ENCODE assay signal across 17 mouse cellular contexts in the genomic region with DNA sequence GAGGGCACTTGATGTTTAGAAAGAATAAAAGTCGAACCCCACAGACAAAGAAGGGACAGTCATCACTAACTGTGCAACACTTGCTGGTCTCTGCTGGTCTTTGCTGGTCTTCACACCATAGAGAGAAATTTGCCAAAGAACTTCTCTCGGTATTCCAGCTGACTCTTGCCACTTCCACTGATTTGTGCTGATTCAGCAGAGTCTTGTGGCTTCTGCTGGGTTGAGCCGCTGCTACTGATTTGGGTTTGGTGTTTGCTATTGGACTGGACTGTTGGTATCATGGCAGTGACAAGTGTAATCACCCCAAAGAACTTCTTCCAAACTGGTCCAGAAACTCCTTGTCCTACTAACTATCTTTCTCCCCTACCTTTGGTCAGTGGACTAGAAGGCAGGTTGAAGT.
"Had no signal": no experiment of that assay in that cellular context is flagged by ENCODE, and none has a peak within 500 bp of the region (broad histone marks: within the 10 kb centered on the region; RNA-seq: fewer than 3 reads in every experiment).

No protein-coding gene starts in this region.

- H3K4me3 ChIP-seq: neural tube, embryonic 12.5 days; neural tube, embryonic 13.5 days; neural tube, embryonic 15.5 days; stomach, embryonic 15.5 days had no signal

- H3K27ac ChIP-seq: neural tube, embryonic 12.5 days; neural tube, embryonic 13.5 days; neural tube, embryonic 15.5 days; stomach, embryonic 15.5 days; stomach, postnatal 0 days had no signal

- H3K9me3 ChIP-seq: neural tube, embryonic 12.5 days; neural tube, embryonic 13.5 days; neural tube, embryonic 15.5 days; stomach, embryonic 15.5 days had no signal

- H3K4me1 ChIP-seq: neural tube, embryonic 12.5 days; neural tube, embryonic 13.5 days; neural tube, embryonic 15.5 days; stomach, embryonic 15.5 days had no signal

- H3K36me3 ChIP-seq: neural tube, embryonic 12.5 days; neural tube, embryonic 13.5 days; neural tube, embryonic 15.5 days; stomach, embryonic 15.5 days had no signal

- H3K4me2 ChIP-seq: neural tube, embryonic 12.5 days; neural tube, embryonic 13.5 days; neural tube, embryonic 15.5 days; stomach, embryonic 15.5 days had no signal

- DNase-seq: retina, postnatal 1 day; right cerebral cortex, adult 18-20 months; right cerebral cortex, postnatal 14 days; right cerebral cortex, postnatal 25 days; right cerebral cortex, postnatal 4 days; spleen, adult 18-20 months; thymus, adult 18-20 months; thymus, adult 2 months; thymus, postnatal 14 days; thymus, postnatal 25 days; thymus, postnatal 36 days; thymus, postnatal 4 days had no signal

- H3K9ac ChIP-seq: neural tube, embryonic 12.5 days; neural tube, embryonic 13.5 days; neural tube, embryonic 15.5 days; stomach, embryonic 15.5 days had no signal

- H3K27me3 ChIP-seq: neural tube, embryonic 12.5 days; neural tube, embryonic 13.5 days; neural tube, embryonic 15.5 days; stomach, embryonic 15.5 days had no signal
